Mouse (Mus musculus): ENCODE measurements around the gene Inava.

GRCm38 (mm10) chr1:136277366-136277765 is 43.3 kb upstream of the Inava start:
- TF ChIP-seq USF1 (IDR thresholded peaks at IDR 0.05; ENCODE audit: low read depth, low read length) (no peak), CTCF (conservative IDR thresholded peaks at IDR 0.05 in 1 of 2, IDR thresholded peaks at IDR 0.05 in 1 of 2; ENCODE audit: low read depth in 2 of 2, low read length in 2 of 2) (no peak), POLR2A (IDR thresholded peaks at IDR 0.05; ENCODE audit: low read depth, low read length) (no peak), EP300 (IDR thresholded peaks at IDR 0.05; ENCODE audit: low read length) (no peak), ZKSCAN1 (IDR thresholded peaks at IDR 0.05; ENCODE audit: borderline replicate concordance, low read depth, low read length) (no peak), E2F4 (IDR thresholded peaks at IDR 0.05; ENCODE audit: insufficient replicate concordance, low read depth, low read length) (no peak), CHD2 (IDR thresholded peaks at IDR 0.05; ENCODE audit: low read length) (no peak), TCF12 (IDR thresholded peaks at IDR 0.05; ENCODE audit: low read depth, low read length) (no peak), MXI1 (IDR thresholded peaks at IDR 0.05; ENCODE audit: low read depth, low read length) (no peak), POLR2AphosphoS2 (IDR thresholded peaks at IDR 0.05; ENCODE audit: low read depth, low read length) (no peak), RCOR1 (conservative IDR thresholded peaks at IDR 0.05; ENCODE audit: low read depth, low read length) (no peak), IRF4 (IDR thresholded peaks at IDR 0.05; ENCODE audit: low read depth, low read length) (no peak), CHD1 (IDR thresholded peaks at IDR 0.05; ENCODE audit: low read depth, low read length) (no peak), ELF1 (IDR thresholded peaks at IDR 0.05; ENCODE audit: low read depth, low read length) (no peak)
